Mouse (Mus musculus) embryonic facial prominence, embryonic 11.5 days (tissue): ENCODE measurements around the gene Gm20388. TPM values are rescaled to one million over a fixed set of nuclear protein-coding genes. Genes with fewer than 3 reads are reported as not detected.

ENCODE experiments used
- ATAC-seq: fragments of 200-750 bp; cut with Nextera tagmentation; replicated peaks from 2 replicates; pipeline ENCODE4 v1.8.0; 2017; ENCODE audit warnings: low read depth; ENCODE audit not compliant: insufficient number of reproducible peaks, low FRiP score, low TSS enrichment
- DNase-seq: peaks from one replicate; pipeline ENCODE4 v3.0.0-alpha.2; 2015; ENCODE audit warnings: low spot score
- H3K27ac ChIP-seq: fragments of 300-500 bp; sonication (generic); replicated peaks from 2 replicates; pipeline ENCODE4 v1.5.1; 2014; ENCODE audit warnings: mild to moderate bottlenecking, low read depth, low read length, control low read depth
- H3K27me3 ChIP-seq: fragments of 300-500 bp; sonication (generic); 2 replicates; pipeline ENCODE4 v1.6.1; 2014; ENCODE audit warnings: mild to moderate bottlenecking, low read length, moderate library complexity, mixed read lengths; ENCODE audit not compliant: control insufficient read depth, insufficient read depth
- H3K36me3 ChIP-seq: fragments of 300-500 bp; sonication (generic); replicated peaks from 2 replicates; pipeline ENCODE4 v1.6.1; 2014; ENCODE audit warnings: low read depth, mild to moderate bottlenecking, low read length, moderate library complexity, mixed read lengths; ENCODE audit not compliant: control insufficient read depth, insufficient read depth
- H3K4me1 ChIP-seq: fragments of 300-500 bp; sonication (generic); 2 replicates; pipeline ENCODE4 v1.6.1; 2014; ENCODE audit warnings: low read length, mixed read lengths; ENCODE audit not compliant: control insufficient read depth, insufficient read depth
- H3K4me2 ChIP-seq: fragments of 300-500 bp; sonication (generic); 2 replicates; pipeline ENCODE4 v1.6.1; 2014; ENCODE audit warnings: low read depth, mild to moderate bottlenecking, control low read depth, low read length, moderate library complexity
- H3K4me3 ChIP-seq: fragments of 300-500 bp; sonication (generic); 2 replicates; pipeline ENCODE4 v1.5.1; 2014; ENCODE audit warnings: low read depth, low read length, control low read depth
- H3K9ac ChIP-seq: fragments of 300-500 bp; sonication (generic); replicated peaks from 2 replicates; pipeline ENCODE4 v1.6.1; 2014; ENCODE audit warnings: mild to moderate bottlenecking, control low read depth, low read length
- H3K9me3 ChIP-seq: fragments of 300-500 bp; sonication (generic); replicated peaks from 2 replicates; pipeline ENCODE4 v1.6.1; 2016; ENCODE audit warnings: mild to moderate bottlenecking, low read length, inconsistent platforms, mixed read lengths; ENCODE audit not compliant: control insufficient read depth
- WGBS: fragments of 180-500 bp; shearing (Covaris S2); extraction: QIAGEN DNeasy Blood & Tissue Kit; methylation state at CpG from one replicate; pipeline ENCODE4 v1.1.7; 2014; 5-methylcytosine and 5-hydroxymethylcytosine counted together
- polyA plus RNA-seq: library from polyadenylated mRNA; unstranded; fragments of >200 nt; fragmentation: Nextera tagmentation; extraction: Ambion mirVana; gene quantifications from 2 replicates; pipeline ENCODE4 v1.2.1, GENCODE M21; 2014

Gm20388 gene
- polyA plus RNA-seq, 1 experiment from 2014 or later, result 3.1 TPM

DNA sequence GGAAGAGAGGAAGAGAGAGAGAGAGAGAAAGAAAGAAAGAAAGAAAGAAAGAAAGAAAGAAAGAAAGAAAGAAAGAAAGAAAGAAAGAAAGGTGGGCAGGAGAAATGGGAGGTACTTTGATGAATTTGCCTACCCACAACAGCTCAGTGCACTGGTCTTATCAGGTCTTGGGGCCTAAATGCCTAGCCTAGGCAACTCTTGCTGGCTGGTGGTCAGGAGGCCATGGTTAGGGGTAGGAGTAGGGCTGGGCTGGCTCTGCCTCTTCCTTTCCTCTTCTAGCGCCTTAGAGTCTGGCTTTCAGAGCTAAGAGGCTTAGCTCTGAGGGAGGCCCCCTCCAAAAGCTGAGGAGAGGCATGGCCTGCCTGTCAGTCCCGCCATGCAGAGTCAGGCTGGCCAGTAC, 713.0 kb downstream of the Gm20388 start:
- H3K36me3 ChIP-seq, result no peaks in the 10 kb centered on the region
- 31% methylated on average over 2 of the region's 2 CpGs for WGBS
- no peak overlapping the region for H3K4me2 ChIP-seq
- no peak for ATAC-seq
- no peaks in the 10 kb centered on the region for H3K4me1 ChIP-seq
- H3K4me3 ChIP-seq, result no peak overlapping the region
- no peaks in the 10 kb centered on the region for H3K27me3 ChIP-seq
- no peaks in the 10 kb centered on the region for H3K9me3 ChIP-seq
- DNase-seq, result no peak
- H3K9ac ChIP-seq, result no peak overlapping the region; the same call in 1 of the 2 replicates
- H3K27ac ChIP-seq, result no peak overlapping the region

DNA sequence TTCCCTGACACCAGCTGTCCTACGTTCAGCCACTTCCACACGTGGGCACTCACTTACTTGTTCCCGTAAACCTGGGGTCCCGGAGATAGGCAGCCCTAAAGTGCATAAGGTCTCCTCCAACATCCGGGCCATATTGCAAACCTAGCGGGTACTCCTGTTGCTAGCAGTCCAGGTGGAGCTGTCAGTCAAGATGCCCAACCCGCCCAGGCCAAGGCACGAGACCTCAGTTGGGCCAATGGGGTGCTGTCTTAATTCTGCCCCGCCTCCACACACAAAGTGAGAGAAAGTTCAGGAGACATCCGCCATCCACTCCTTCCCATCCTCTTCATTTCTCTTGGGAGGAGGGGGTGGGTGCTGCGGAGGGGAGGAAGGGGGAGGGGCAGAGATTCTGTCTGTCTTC, 715.8 kb downstream of the Gm20388 start:
- WGBS, result 57% methylated on average over 11 of the region's 11 CpGs
- H3K9me3 ChIP-seq, result no peaks in the 10 kb centered on the region
- no peak overlapping the region for H3K4me3 ChIP-seq
- H3K9ac ChIP-seq, result no peak overlapping the region
- no peak overlapping the region for H3K27ac ChIP-seq
- DNase-seq, result no peak
- ATAC-seq, result no peak
- H3K27me3 ChIP-seq, result no peaks in the 10 kb centered on the region
- H3K4me2 ChIP-seq, result no peak overlapping the region
- no peaks in the 10 kb centered on the region for H3K4me1 ChIP-seq
- H3K36me3 ChIP-seq, result no peaks in the 10 kb centered on the region

DNA sequence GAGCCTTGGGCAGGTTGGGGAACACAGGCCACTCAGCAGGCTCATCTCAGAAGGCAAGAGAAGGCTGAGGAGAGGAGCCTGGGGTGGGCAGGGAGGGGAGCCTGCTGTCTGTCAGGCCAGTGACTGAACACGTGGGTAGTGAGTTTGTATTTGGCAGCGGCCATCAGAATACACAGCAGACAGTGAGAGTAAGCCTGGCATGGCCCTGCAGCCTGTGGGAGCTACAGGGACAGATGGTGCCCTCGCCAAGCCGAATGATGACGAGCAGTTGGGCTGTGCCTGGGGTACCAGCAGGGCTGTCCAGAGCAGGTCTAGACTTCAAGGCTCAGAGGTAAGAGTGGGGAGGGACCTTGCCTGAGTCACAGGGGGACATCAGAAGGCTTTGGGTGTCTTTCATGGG, 716.7 kb downstream of the Gm20388 start:
- Histone ChIP-seq H3K27ac (no peak overlapping the region), H3K36me3 (no peaks in the 10 kb centered on the region), H3K4me1 (no peaks in the 10 kb centered on the region), H3K4me2 (no peak overlapping the region), H3K9ac (no peak overlapping the region), H3K4me3 (no peak overlapping the region), H3K27me3 (no peaks in the 10 kb centered on the region), H3K9me3 (no peaks in the 10 kb centered on the region)
- WGBS, result 88% methylated on average over 5 of the region's 5 CpGs
- DNase-seq (no peak), ATAC-seq (no peak)

DNA sequence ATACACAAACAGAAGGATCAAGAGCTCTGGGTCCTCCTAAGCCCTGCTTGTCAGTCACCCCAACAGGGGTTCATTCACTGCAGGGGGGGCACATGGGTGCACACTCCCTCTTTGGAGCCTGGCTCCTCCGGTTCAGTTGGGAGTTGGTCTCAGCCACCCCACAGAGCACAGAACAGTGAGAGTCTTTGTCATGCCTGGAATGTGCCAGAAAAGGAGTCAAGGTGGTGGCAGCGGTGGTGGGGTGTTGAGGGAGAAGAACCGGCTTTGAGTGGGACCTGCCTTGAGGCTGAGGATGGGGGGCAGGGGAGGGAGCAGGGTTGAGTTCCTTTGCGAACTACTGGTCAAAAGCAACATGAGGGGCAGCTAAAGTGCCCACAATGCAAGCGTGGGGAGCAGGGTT, 719.4 kb downstream of the Gm20388 start:
- Histone ChIP-seq H3K27me3 (peaks cover 13% of the 10 kb centered on the region), H3K36me3 (no peaks in the 10 kb centered on the region), H3K4me1 (no peaks in the 10 kb centered on the region; the same call in 1 of the 2 replicates), H3K4me2 (no peak overlapping the region), H3K9me3 (no peaks in the 10 kb centered on the region), H3K9ac (no peak overlapping the region), H3K4me3 (no peak overlapping the region), H3K27ac (no peak overlapping the region)
- 28% methylated on average over 5 of the region's 5 CpGs for WGBS
- DNase-seq (no peak), ATAC-seq (no peak)

DNA sequence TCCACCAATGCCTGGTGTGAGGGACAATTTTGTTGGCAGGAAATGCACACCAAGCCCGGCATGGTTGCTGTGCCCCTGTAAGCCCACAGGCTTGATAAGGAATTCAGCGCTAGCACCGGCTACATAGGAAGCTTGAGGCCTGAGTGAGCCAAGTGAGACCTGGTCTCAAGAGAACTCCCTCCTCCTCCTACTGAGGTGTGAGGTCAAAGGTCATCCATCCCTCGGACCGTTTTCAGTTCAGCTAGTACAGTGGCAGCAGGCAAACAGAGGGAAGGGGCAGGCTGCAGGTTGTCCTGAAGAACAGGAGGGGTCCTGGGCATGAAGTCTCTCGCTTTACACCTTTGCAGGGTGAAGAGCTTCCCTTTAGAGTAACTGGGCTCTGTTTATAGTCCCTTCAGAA, 720.2 kb downstream of the Gm20388 start:
- Histone ChIP-seq H3K27ac (no peak overlapping the region), H3K9ac (no peak overlapping the region), H3K4me3 (no peak overlapping the region), H3K9me3 (no peaks in the 10 kb centered on the region), H3K4me2 (no peak overlapping the region), H3K36me3 (no peaks in the 10 kb centered on the region), H3K27me3 (peaks cover 17% of the 10 kb centered on the region), H3K4me1 (no peaks in the 10 kb centered on the region; the same call in 1 of the 2 replicates)
- 58% methylated on average over 6 of the region's 6 CpGs for WGBS
- ATAC-seq (no peak), DNase-seq (no peak)

DNA sequence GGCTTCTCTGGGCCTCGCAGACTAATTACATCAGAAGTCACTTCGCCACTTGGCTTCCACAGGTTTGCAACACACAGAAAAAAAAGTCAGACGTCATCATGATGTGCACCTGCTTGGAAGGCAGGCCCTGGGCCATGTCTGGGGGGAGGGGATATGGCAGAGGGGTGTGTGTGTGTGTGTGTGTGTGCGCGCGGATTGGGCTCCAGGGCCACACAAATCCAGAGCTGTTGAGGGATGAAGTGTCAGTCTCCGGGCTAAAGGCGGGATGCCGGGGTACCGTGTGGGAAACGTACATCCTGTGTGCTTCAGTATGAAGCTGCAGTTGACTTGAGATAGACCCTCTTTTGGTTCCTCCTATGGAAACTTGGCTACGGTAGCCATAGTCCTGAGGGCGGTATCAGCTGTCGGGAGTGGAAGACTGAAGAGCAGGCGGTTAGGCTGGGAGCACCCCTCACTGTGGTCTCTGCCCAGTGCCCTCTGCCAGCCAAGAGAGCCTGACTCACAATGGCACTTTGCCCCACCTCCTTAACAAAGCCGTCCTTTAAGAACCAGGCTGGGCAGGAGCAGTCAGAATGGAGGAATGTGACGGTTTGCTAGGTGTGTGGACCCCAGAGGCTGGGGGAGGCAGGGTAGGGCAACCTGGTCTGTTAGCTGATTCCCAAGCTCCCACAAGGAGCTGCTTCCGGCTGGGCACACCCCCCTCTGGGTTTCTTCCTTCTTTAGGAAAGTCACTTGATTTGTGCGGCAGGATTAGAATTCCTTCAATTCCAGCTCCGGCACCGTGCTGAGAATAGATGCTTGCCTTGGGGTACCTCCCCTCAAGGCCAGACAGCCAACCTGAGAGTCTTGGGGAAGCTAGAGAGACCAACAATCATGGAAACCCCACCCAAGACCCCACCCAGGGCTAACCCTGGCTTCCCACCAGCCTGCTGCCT, 721.1 kb downstream of the Gm20388 start:
- ATAC-seq, result no peak
- no peak overlapping the region for H3K9ac ChIP-seq
- no peaks in the 10 kb centered on the region; the same call in 1 of the 2 replicates for H3K4me1 ChIP-seq
- peaks cover 17% of the 10 kb centered on the region for H3K27me3 ChIP-seq
- no peaks in the 10 kb centered on the region for H3K36me3 ChIP-seq
- no peak overlapping the region for H3K4me3 ChIP-seq
- H3K4me2 ChIP-seq, result no peak overlapping the region
- WGBS, result 76% methylated on average over 21 of the region's 21 CpGs
- no peaks in the 10 kb centered on the region for H3K9me3 ChIP-seq
- no peak for DNase-seq
- no peak overlapping the region for H3K27ac ChIP-seq

DNA sequence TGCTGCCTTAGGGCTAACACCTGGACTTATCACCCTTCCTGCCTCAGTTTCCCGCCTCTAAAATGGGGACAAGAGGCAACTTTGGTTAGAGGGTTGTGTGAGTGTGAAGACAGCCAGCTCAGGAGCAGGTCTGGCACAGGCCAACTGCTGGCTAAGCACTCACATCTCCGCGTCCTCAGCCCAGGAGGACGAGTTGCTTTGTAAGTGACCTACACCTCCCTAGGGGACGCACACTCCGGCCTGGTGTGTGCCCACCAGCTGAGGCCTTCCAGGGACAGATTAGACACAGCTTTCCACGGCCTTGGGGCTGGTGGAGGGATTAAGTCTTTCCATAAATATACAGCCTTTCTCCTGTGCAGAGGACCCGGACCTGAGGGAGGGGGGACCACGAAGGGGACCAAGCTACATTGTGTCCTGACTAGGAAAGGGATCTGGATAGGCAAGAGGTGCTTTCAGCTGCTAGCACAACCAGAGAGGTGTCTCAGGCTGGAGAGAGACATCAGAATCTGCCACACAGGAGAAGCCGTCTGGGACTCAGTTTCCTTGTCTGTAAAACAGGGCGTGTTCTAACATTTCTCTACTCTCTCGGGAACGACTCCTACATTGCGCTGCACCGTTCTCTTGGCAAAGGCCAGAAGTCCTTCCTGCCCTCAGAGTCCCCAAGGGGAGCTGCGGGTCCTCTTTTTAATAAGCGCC, 722.5 kb downstream of the Gm20388 start:
- peak overlapping the region; percentile 66; the same call in 1 of the 2 replicates for H3K4me3 ChIP-seq
- WGBS, result 24% methylated on average over 17 of the region's 17 CpGs
- H3K9ac ChIP-seq, result no peak overlapping the region
- peaks cover 17% of the 10 kb centered on the region for H3K27me3 ChIP-seq
- peak overlapping the region; percentile 99 for H3K4me2 ChIP-seq
- no peaks in the 10 kb centered on the region; the same call in 1 of the 2 replicates for H3K4me1 ChIP-seq
- ATAC-seq (no peak), DNase-seq (no peak)
- H3K9me3 ChIP-seq, result no peaks in the 10 kb centered on the region
- no peaks in the 10 kb centered on the region for H3K36me3 ChIP-seq
- no peak overlapping the region for H3K27ac ChIP-seq
